Mouse (Mus musculus) embryo, embryonic 11 days (tissue): ENCODE measurements around the gene Hnrnpll.
A peak's percentile ranks its signal among the peaks of the same experiment; 100 is the strongest.

Experiments
- DNase-seq: peaks from one replicate; pipeline ENCODE4 v3.0.0-alpha.2; 2015

Gene Hnrnpll

GRCm38 (mm10) chr17:79995091-79995691 lies 66.9 kb downstream of the Hnrnpll start:
- DNase-seq, result no peak

DNA sequence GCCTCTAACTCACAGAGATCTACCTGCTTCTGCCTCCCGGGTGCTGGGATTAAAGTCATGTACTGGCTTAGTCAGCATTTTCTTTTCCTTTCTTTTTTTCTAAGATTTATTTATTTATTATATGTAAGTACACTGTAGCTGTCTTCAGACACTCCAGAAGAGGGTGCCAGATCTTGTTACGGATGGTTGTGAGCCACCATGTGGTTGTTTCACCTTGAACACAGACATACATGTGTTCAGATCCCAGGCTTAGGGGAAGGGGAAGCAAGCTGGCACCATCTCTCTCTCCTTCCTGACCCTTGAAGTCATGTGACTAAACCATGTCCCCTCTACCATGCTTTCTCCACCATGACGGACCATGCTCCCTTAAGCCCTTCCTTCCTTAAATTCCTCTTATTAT lies 70.0 kb downstream of the Hnrnpll start:
- DNase-seq, result no peak

- no peak for DNase-seq
These were observed 70.8 kb downstream of the Hnrnpll start for GRCm38 (mm10) chr17:79991166-79991958.

- DNase-seq, result no peak
These were observed 72.0 kb downstream of the Hnrnpll start for GRCm38 (mm10) chr17:79990161-79990560.

GRCm38 (mm10) chr17:79984450-79984849 lies 77.7 kb downstream of the Hnrnpll start:
- DNase-seq, result no peak

DNA sequence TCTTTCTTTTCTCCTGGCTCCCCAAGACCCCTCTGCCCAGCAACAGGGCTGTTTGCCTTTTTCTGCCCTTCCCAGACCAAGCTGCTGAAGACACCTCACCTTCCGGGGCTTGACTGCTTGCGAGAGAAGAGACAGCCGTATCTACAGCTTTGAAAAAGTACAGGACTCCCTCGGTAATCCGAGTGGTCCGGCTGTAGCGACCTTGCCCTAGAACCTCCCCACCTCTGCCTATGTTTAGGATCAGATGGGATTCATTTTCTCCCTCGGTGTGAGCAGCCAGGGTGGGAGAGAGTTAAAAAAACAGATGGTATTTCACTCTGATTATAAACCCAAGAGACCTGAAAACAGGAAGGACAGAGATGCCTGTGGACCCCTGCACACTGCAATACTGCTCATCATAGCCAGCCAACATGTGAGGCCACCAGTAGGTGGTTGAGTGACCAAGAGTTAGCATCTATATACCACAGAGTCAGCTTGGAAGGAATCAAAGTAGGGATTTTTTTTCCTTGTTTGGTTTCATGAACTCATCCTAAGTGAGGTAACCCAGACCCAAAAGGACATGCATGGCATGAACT lies 79.1 kb downstream of the Hnrnpll start:
- DNase-seq, result no peak

GRCm38 (mm10) chr17:79982548-79982947 lies 79.6 kb downstream of the Hnrnpll start:
- DNase-seq, result peak; percentile 57

- DNase-seq, result no peak
These were observed 80.2 kb downstream of the Hnrnpll start for GRCm38 (mm10) chr17:79981758-79982481.

DNA sequence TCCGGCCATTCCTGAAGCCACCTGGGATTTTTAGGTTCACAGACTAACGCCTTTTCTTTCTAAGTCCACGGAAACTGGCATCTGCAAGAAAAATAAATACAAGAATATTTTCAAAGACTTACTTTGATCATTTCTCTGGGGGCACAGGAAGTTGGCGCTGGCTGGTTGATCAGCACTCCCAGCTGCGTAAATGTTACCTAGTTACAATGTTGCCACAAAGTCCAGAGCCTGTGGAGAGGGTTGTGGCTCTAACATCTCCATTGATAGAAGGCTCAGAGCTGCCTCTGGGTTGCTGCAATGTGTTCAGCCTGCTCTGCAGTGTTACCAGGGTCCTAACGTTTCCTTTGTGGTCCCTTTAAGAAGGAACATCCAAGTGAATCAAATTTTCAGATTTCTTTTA lies 80.8 kb downstream of the Hnrnpll start:
- DNase-seq, result no peak

GRCm38 (mm10) chr17:79980421-79981120 lies 81.6 kb downstream of the Hnrnpll start:
- DNase-seq, result no peak
